Mouse (Mus musculus): Measurements from ENCODE around the gene Ghr. TPM values are rescaled to one million over a fixed set of nuclear protein-coding genes. Genes with fewer than 3 reads are reported as not detected.

Gene Ghr
- total RNA-seq (2021) = 55.4 and 66.4 TPM in 2 replicates
- long read RNA-seq, full-length matches to known transcripts = 211 of 313 reads
- long read RNA-seq, partial matches to known transcripts = 50 of 313 reads
- long read RNA-seq, other reads (novel, unspliced or antisense) = 52 of 313 reads

DNA sequence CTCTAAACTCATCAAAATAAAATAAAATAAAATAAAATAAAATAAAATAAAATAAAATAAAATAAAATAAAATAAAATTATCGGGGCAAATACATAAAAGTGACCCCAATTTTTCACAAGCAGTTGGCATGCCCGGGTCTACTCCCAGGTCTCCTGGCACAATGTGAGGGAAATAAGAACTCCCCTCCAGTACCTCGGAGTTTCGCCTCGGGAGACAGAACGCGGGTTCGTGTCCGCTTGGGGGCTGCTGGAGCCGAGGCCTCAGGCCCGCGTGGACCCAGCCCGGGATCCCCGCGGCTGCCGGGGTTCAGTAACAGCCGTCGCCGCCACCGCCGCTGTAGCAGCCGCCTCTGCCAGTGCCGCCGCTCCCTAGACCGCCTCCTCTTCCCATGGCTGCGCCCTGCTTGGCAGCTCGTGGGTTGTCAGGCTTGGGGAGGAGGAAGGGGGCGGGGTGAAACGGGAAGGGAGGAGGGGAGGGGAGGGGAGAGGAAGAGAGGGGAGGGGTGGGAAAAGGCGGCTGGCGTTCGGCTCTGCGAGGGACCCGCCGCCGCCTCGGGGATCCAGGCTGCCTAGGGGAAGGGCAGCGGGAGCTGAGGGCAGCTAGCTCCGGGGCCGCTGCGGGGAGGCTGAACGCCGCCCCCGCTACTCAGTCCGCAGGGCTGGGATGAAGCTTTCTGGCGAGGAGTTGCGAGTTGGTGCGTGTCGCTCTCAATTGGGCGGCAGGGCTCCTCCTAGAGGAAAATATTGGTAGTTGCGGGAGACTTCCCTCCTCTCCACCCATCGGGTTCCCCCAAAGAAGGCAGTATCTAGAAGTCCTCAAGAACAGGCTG, at the start of gene Ghr:
Gene Ghr, minus strand, starts transcription at position 686 of the 830 bp plus-strand sequence.
- peak; percentile 88 for DNase-seq

DNA sequence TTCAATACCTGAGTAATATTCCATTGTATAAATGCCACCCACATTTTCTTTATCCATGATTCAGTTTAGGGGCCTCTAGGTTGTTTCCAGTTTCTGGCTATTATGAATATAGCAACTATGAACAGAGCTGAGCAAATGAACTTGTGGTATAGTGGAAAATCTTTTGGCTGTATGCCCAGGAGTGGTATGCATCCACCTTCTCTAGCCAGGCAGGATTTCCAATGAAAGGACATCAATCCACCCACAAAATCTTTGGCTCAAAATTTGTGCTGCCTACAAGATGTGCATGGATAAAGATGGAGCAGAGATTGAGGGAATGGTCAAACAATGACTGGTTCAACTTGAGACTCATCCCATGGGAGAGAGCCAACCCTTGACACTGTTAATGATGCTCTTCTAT, 39.5 kb upstream of the Ghr start:
- no peak for DNase-seq

DNA sequence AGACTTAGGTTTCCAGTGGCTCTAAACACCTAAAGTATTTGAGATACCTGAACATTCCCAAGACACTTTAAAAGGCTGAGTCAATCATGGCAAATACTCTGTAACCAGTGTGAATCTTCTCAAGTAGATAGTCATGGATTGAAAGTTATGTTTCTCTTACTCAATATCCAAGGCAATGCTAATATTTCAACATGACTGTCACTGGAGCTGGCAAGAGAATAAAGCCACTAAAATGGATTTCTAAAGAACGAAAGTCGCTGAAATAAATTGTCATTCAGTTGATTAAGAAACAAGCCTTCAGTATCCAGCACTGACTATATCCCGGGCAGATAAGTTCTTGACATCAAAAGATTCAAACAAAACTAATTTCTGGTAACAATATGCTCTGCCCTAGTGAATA, 37.1 kb upstream of the Ghr start:
- no peak for DNase-seq

DNA sequence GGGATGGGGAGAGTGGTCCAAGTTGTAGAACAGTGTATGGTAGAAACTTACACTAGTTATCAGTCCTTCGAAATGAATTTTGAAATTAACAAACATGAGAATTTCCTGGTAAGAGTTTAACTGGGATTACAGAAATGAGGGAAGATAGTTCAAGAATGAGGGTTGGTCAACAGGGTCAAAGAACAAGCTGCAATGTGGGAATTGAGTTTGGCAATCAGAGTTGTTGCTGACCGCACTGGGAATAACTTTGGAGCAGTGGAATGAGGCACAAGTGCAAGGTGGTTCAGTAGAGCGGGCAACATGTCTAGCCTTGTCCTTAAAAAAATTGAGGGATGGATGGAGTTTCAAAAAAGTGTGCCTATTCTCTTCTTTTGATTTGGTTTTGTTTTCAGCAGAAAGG, 35.0 kb upstream of the Ghr start:
- DNase-seq = no peak

DNA sequence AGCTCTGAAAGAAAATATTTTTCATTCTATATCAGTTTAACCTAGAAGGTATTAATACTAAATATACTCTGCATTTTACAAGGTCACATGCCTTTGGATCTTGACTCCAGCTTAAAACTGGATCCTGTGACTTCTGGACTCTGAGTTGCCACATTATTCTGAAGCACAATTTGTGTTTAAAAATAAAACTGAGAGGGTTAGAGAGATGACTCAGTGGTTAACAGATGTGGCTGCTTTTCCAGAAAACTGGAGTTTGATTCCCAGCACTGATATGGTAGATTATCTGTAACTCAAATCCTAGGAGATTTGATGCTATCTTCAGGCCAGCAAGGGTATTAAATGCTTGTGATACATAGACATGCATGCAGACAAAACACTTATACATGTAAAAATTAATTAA, 28.7 kb upstream of the Ghr start:
- no peak for DNase-seq

DNA sequence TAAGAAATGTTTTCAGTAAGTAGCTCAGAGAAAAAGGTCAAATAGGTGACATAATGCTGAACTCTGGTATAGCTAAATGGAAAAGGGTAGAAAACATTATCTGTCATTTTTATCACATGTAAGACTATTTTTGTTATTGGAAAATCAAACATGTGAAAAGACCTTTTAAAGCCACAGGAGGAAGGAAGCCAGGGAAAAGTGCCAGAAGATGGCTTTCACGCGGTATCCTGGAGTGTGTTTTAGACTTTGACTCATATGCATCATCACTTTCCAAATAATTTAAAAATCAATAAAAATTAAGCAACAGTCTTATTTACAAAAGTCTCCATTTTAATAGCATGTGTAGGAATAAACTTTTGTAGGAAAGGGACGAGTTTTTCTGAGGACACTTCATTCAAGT, 24.7 kb upstream of the Ghr start:
- DNase-seq = no peak

DNA sequence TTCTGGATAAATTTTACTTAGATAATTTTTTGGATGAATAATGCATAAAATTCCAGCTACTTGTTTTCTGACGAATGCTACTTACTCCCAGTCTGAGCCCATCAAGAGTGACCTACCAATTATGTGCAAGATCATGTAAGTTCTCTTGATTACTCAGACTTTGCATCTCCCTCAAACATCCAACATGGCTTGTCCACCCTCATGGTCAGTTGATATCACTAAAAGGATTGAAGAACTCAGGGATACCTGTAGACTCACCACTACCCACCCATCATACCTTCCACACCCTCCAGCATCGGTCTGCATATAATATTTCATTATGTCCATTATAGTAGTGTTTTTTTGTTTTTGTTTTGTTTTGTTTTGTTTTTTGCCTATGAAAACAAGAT, 18.8 kb upstream of the Ghr start:
- no peak for DNase-seq

DNA sequence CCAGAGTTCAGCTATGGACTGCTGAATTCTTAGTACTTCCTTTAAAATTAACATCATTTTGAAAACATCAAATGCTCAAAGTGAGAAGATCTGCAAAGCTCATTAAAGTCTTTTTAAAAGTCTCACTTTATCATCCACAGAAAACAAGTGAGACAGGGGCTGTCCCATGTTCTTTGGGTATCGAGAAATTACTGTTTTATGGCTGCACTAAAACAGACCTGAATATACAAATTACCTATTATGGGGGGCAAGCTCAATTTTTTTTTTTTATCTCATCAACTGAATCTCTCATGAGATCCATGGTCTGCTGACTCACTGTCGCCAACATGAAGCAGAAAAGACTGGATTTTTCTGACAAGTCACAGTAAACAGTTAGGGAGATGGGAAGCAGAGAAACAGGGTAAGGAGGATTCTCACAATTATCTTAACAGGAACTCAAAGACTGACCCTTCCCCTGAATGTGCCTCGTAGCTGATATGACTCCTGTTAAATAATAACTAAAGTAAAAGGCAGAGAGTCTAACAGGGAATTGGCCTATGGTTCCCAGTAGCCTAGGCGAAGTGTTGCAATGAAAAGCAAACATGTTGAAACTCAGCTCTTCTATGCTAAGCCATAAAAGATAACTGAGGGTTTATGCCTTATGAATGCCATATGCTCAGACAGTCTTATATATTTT, 18.3 kb upstream of the Ghr start:
- no peak for DNase-seq

DNA sequence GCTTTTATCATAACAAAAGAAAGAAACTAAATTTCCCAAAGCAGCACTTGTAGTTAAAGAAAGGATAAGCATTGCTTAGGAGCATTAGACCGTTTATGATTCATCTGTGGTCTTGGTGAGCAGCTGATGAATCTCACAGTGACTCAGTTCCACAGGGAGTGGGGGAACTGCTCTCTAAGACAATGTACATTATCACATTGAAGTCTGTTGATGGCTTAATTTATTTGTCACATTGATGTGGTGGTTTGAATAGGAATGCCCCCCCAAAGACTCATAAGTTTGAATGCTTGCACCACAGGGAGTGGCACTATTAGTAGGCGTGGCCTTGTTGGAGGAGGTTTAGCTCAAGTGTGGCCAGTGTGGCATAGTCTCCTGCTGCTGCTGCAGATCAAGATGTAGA, 4.6 kb upstream of the Ghr start:
- DNase-seq = no peak

DNA sequence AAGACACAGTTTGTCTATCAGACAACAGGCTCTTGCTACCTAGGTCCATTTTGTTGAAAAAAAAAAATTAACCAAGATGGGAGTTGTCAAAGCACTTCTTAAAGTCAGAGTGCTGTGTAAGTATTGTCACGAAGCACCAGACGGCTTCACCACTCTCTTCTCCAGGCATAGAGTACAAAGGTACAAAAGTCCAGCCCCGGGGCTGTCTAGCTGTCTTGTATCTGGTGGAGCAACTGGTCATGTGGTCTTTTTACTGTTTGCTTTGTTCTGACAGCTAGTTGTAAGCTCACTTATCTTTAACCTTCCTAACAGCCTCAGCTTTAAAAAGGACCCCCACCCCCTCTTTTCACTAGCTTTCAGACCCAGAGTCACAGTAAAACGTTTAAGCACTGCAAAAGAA, 1.1 kb upstream of the Ghr start:
- DNase-seq = no peak

DNA sequence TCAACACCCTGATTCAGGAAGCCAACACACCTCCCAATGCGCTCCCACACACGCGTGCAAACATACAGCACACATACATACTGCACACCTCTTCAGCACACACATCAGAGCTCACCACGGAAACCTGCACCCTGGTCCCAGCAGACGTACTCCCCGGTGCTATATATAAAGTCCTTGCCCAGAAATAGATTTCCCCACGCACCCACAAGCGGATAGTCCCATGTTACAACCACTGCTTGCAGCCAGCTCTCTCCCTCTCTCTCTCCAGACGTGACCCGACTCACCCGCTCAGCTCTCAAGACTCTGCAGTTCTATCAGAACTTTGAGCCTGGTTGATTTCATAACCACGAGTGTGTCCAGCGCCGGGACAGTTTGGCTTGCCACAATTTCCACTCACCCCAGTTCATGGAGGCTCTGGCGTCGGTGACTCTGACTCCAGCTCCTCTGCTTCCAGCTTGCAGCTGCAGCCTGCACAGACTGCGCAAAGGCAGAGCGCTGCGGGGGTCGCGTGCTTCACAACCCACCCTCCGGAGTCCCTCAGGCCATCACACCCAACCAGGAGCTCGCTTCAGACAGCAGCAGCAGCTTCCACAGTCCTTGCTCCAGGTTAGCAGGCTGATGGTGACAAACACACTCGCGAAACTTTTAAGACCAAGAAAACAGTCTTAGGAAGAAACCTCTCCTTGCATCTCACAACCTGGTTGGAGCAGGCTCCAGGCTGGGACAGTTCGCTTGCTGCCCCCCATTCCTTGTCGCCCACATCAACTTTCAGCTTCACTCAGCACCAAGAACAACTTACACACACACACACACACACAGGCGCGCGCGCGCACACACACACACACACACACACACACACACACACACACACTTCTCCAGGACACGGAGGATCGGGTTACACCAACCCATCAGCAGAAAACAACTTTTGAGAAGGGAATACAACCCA, 1.2 kb downstream of the Ghr start:
- DNase-seq = peak; percentile 42

DNA sequence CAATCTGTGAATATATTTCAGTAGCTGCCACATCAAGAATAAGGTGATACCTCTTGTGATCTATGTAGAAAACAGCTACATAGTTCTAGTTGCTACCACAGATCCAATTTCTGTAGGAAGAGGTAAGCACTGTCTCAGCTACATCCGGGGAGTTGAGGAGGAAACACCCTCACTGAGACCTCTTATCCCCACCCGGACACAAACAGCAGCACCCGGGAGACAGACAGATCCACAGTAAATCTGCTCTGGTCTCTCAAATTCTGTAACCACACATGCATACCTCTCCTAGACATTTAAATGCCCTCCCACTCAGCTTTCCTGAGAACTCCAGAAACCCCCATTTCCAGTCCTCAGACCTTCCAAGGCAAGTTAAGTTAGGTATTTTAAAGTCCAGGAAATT, 2.0 kb downstream of the Ghr start:
- DNase-seq = no peak

DNA sequence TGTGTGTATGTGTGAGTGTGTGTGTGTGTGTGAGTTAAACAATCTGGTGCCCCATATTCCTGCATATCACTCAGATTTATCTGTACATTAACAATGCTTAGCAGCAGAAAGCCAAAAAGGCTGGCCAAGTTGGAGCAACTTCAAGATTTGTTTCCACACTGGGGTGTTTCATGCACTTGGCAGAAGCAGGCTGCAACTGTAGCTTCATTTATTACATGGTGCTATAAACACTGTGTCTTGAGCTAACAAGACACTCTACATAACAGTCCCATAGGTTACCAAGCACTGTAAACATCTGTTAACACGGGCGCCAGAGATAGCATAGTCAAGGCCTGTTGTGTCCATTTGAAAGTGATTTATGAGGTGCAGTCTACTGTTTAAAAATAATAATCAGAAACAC, 3.1 kb downstream of the Ghr start:
- DNase-seq = peak; percentile 13

DNA sequence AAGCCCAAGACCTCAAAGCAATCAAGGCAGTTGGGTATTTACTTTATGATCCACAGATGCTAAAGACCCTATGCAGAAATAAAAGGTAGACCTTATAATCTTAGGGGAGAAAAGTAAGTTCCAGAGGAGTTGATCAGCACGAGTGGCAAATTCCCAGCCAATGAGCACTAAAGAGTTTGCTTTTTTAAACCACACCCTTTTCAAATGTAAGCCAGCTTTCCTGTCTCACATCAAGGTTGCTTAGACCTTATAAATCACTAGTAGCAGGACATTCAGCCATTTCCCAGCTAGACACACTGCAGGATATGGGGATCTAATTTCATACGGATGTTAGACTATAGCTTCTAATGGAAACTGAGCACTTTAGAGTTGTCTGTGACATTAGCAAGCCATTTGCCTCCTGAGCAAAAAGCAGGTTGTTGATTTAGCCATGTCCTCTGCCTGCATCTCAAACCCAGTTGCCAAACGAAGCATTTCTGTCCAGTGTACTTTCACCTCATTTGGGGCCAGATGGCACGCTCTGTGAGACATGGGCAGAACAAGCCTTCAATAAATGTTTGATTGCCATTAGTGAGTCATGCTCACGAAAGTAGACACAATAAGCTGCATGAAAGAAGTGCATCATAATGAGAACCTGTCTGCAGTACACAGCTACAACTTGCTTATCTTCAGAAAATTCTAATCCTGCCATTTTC, 4.9 kb downstream of the Ghr start:
- DNase-seq = no peak

DNA sequence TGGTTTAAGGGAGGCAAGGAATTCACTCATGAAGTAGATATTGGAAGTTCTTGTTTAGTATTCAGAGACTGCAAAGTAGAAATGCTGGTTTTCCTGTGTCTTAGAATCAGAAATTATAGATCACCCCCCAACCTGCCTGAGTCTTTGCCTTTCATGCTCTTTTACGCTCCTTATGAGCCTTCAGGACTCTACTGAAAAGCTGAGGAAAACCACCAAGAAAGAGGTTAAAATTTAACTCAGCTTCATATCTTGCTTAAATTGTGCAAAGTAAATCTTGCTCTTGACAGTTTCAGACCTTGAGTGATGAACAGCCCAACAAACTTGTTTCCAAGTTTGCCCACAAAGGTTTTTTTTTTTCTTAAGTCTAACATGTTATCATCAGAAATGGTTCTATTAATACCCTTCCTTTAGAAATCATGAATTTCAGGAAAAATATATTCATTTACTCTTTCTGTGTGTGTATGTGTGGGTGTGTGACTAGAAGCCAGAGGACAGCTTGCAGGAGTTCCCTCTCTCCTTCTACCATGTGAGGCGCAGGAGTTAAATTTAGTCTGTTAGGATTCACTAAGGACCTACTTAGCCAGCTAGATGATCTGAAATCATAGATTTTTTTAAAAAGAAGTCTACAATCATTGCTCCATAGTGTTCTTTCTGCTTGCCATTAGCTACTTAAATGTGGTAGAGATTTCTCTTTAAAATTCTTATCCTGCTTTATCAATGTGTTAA, 14.0 kb downstream of the Ghr start:
- no peak for DNase-seq

DNA sequence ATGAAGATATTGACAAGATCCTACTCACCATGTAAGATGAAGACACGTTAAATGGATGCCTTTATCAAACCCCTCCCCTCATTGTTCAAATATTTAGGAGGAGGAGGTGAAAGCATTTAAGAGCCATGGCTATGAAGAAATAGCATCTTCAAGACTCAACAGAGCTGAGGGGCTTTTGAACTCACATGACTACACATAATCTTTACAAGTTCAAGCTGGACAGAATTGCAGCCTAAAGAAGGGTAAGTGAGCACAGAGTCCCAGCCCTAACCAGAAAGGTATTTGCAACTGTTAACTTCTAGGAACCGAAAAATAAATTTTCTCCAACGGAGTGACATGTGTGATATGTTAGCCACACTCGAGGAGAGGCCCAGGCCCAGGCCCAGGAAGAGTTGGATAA, 18.7 kb downstream of the Ghr start:
- no peak for DNase-seq

DNA sequence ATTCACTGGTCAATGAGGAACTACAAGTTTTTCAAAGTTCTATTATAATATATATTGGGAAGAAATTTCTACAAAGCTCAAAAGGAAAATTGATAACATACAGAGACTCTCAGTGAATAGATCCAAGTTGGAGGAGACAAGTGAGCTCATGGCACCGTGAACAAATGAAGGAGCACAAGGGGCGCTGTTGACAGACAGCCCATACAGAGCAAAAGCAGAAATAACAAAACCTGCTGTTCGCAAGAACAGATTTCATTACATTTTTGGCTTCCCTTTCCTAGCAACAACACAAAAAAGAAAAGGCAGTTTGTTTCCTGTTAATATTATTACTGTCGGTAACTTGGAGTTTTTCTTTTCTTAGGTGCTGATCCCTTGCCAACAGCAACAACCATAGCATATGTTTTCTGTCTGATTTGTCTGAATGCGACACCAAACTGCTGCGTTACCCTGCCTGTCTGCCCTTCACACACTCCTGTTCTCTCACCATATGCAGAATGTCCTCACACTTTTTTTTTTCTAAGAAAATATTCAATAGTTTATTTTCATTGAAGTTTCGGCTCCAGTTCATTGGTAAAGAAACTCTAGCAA, 19.3 kb downstream of the Ghr start:
- DNase-seq = no peak

DNA sequence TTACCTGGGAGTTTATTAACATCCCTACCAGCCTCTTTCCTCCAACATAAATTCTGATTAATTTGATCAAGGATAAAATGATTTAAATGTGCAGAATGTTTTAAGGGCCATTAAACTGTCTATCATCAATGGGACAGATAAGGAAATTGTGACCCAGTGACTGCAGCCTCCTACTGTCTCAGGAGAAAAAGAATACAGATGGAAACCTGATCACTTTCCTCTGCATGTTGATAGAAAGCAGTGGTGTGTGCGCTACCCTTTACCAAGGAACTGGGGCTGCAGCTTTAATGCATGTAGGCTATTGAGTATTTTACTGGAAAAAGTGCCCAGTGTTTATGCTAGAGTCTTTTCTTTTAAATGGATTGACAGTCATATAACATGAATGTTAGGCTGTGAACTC, 19.8 kb downstream of the Ghr start:
- DNase-seq = no peak

DNA sequence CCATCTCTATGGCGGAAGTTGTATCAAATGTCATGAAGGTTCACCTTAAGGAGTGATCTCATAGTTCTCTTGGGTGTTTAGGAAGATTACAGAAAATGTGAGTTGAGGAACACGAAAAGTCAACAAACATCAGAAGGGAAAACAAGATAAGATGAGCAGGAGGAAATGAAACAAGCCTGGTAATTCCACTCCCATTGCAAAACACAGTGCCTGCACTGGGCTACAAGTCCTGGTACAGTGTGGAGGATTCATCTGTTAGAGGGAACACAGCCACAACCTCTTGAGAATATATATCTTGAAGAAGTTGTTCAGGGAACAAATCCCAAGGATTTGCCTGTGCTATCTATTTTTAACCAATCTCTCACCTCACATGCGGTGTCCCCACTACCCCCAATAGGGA, 24.8 kb downstream of the Ghr start:
- DNase-seq = no peak

DNA sequence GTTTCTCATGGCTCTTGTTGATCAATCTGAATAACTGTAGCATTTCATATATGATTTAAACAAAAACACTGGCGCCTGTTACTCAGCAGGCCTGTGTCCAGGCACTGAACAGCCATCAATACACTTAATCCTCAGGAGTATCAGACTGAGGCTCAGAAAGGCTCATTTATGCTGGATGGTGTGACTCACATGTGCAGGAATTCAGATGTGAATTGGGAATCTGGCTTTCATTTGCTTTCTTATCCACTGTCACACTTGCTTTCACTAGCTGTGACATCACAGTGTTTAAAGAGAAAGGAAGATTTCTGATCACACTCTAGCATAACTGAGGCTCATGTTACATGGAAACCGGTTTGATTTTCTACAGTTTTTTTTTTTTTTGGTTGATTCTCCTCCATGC, 39.0 kb downstream of the Ghr start:
- DNase-seq = no peak

DNA sequence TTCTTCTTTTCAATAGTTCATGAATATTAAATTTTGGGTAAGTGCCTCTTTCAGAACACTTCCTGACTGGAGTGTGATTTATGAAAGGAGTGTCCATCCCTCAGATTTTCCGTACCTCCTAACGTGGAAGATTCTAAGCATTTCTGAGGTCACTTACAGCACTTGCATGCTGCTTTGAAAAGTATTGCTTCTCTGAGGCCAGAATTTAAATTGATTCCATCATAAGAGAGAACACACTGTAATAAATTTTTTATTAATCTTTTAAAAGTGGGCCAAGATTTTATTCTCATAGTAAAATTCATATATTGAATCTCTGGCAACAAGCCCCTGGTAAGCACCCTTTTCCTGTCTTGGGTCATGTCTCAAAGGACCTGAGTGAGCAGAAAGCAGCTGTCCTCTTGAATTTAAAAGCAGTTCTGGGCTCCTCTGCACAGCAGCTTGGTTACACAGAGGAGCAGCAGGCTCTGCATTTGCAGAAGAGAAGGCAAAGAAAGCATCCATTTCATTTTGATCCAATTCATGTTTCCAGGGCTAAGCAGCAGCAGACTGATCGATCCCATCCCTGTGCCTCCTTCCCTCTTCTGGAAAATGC, 46.9 kb downstream of the Ghr start:
- no peak for DNase-seq
